In genomic region chr15:25518025-25518928, GRCm38 (mm10) we compare ENCODE assay signal across 20 mouse cellular contexts.
DNase-seq lines count a peak whose midpoint lies in the region; ATAC-seq and TF ChIP-seq lines count a peak whose summit lies in the region.
"Had no signal": no experiment of that assay in that cellular context is flagged by ENCODE, and none has a peak within 500 bp of the region (broad histone marks: within the 10 kb centered on the region; RNA-seq: fewer than 3 reads in every experiment).

No protein-coding gene starts in this region.

- peaks cover 5% of the 10 kb centered on the region; the same call in 1 of the 2 replicates for H3K9me3 ChIP-seq in kidney, embryonic 16.5 days (ENCODE audit: low read length)
- H3K9me3 ChIP-seq in embryonic facial prominence, embryonic 14.5 days (ENCODE audit: control insufficient read depth, low read length) = no peaks in the 10 kb centered on the region

- H3ac ChIP-seq in myocyte (ENCODE audit: control insufficient read depth, insufficient read length) = no peak overlapping the region

- no peaks in the 10 kb centered on the region for H3K27me3 ChIP-seq in kidney, embryonic 16.5 days (ENCODE audit: insufficient read depth, low read length)
- no peaks in the 10 kb centered on the region for H3K27me3 ChIP-seq in kidney, adult 2 months (replicated peaks; ENCODE audit: control insufficient read depth, insufficient read depth, low read length)
- no peaks in the 10 kb centered on the region for H3K27me3 ChIP-seq in embryonic facial prominence, embryonic 14.5 days (replicated peaks; ENCODE audit: control insufficient read depth, insufficient read depth, low read length)
- H3K27me3 ChIP-seq in myocyte (ENCODE audit: control insufficient read depth, insufficient read depth, insufficient read length) = no peaks in the 10 kb centered on the region
- H3K27me3 ChIP-seq: CH12.LX; hindbrain, embryonic 13.5 days had no signal

- H3K4me3 ChIP-seq in kidney, embryonic 16.5 days (ENCODE audit: low read length) = no peak overlapping the region
- H3K4me3 ChIP-seq in kidney, adult 2 months (ENCODE audit: insufficient read depth, low read depth, low read length) = no peak overlapping the region
- no peak overlapping the region for H3K4me3 ChIP-seq in embryonic facial prominence, embryonic 14.5 days (ENCODE audit: low read depth, low read length)
- H3K4me3 ChIP-seq in myocyte = no peak overlapping the region
- H3K4me3 ChIP-seq: hindbrain, embryonic 13.5 days had no signal

- no peak overlapping the region for H3K27ac ChIP-seq in kidney, embryonic 16.5 days (ENCODE audit: low read length)
- no peak overlapping the region for H3K27ac ChIP-seq in kidney, adult 2 months (ENCODE audit: insufficient read depth, low read depth, low read length)
- H3K27ac ChIP-seq in embryonic facial prominence, embryonic 14.5 days (replicated peaks; ENCODE audit: low read depth, low read length) = no peak overlapping the region
- H3K27ac ChIP-seq: hindbrain, embryonic 13.5 days; macrophage had no signal

- ATAC-seq in kidney, embryonic 16.5 days (ENCODE audit: low FRiP score, low TSS enrichment) = peak; percentile 81
- peak; percentile 80; the same call in 1 of the 2 replicates for ATAC-seq in embryonic facial prominence, embryonic 14.5 days (ENCODE audit: low read depth)
- ATAC-seq: forebrain, embryonic 16.5 days; intestine, embryonic 16.5 days had no signal

- peaks cover 4% of the 10 kb centered on the region; the same call in 1 of the 2 replicates for H3K4me1 ChIP-seq in kidney, embryonic 16.5 days (ENCODE audit: insufficient read depth, low read length)
- H3K4me1 ChIP-seq in kidney, adult 2 months (ENCODE audit: control insufficient read depth, insufficient read depth, low read length) = no peaks in the 10 kb centered on the region
- no peaks in the 10 kb centered on the region; the same call in 1 of the 2 replicates for H3K4me1 ChIP-seq in embryonic facial prominence, embryonic 14.5 days (ENCODE audit: control insufficient read depth, insufficient read depth, low read length)
- H3K4me1 ChIP-seq: hindbrain, embryonic 13.5 days had no signal

- no peak for TF ChIP-seq CTCF in kidney, adult 2 months (conservative IDR thresholded peaks at IDR 0.05; ENCODE audit: insufficient read depth, insufficient read length, low read depth, low read length)

- no peaks in the 10 kb centered on the region for H3K79me2 ChIP-seq in myocyte (ENCODE audit: control insufficient read depth, insufficient read depth)

- DNase-seq in kidney, adult 2 months = no peak
- DNase-seq in right cerebral cortex, adult 2 months (ENCODE audit: low spot score in 2 of 2) = peak; percentile 10 to 19
- DNase-seq in right cerebral cortex, postnatal 4 days = no peak
- DNase-seq in embryonic facial prominence, embryonic 14.5 days (ENCODE audit: low spot score) = peak; percentile 58
- DNase-seq in thymus, postnatal 10 days (ENCODE audit: low spot score in 2 of 2) = no peak
- DNase-seq in testis, postnatal 14 days (ENCODE audit: low spot score) = no peak
- DNase-seq: adrenal gland, adult 2 months; cerebellum, adult 11 months; cerebellum, postnatal 14 days; gastrocnemius, postnatal 25 days; lung, embryonic 14.5 days; midbrain, embryonic 14.5 days; thymus, postnatal 4 days had no signal

- no peak for TF ChIP-seq POLR2A in kidney, adult 2 months (IDR thresholded peaks at IDR 0.05; ENCODE audit: low read depth, low read length)
- TF ChIP-seq POLR2A in myocyte (IDR thresholded peaks at IDR 0.05; ENCODE audit: insufficient read length, low read depth) = no peak

- H3K9ac ChIP-seq in kidney, embryonic 16.5 days (replicated peaks; ENCODE audit: low read length) = no peak overlapping the region
- H3K9ac ChIP-seq in embryonic facial prominence, embryonic 14.5 days (ENCODE audit: low read depth, low read length) = no peak overlapping the region
- H3K9ac ChIP-seq: hindbrain, embryonic 13.5 days; lung, embryonic 14.5 days had no signal

- H3K4me2 ChIP-seq in kidney, embryonic 16.5 days (replicated peaks; ENCODE audit: low read depth, low read length) = no peak overlapping the region
- H3K4me2 ChIP-seq in embryonic facial prominence, embryonic 14.5 days (ENCODE audit: low read depth, low read length) = no peak overlapping the region
- H3K4me2 ChIP-seq in myocyte (ENCODE audit: low read depth) = peak overlapping the region; percentile 13
- H3K4me2 ChIP-seq: hindbrain, embryonic 13.5 days; lung, embryonic 14.5 days had no signal

- H3K36me3 ChIP-seq in kidney, embryonic 16.5 days (ENCODE audit: insufficient read depth, low read length) = no peaks in the 10 kb centered on the region
- no peaks in the 10 kb centered on the region for H3K36me3 ChIP-seq in kidney, adult 2 months (ENCODE audit: control insufficient read depth, insufficient read depth, low read length)
- H3K36me3 ChIP-seq in embryonic facial prominence, embryonic 14.5 days (ENCODE audit: control insufficient read depth, insufficient read depth, low read length) = no peaks in the 10 kb centered on the region
- no peaks in the 10 kb centered on the region for H3K36me3 ChIP-seq in myocyte (ENCODE audit: control insufficient read depth, insufficient read depth)
- H3K36me3 ChIP-seq: hindbrain, embryonic 13.5 days had no signal

- 57% methylated on average over 15 of the region's 15 CpGs for WGBS in kidney, embryonic 16.5 days
- 74% methylated on average over 15 of the region's 15 CpGs for WGBS in kidney, adult 2 months
- 66% methylated on average over 15 of the region's 15 CpGs for WGBS in embryonic facial prominence, embryonic 14.5 days

TF ChIP-seq in myocyte, 11 proteins besides CTCF, POLR2A, EP300 and RAD21:
- TF ChIP-seq MYOG (IDR thresholded peaks at IDR 0.05; ENCODE audit: control insufficient read depth in 1 of 3, insufficient read depth in 1 of 3, insufficient read length in 2 of 3, low read depth in 2 of 3) (peak in 1 of 3 experiments; percentile 35), TCF3 (IDR thresholded peaks at IDR 0.05; ENCODE audit: insufficient read length, low read depth) (no peak), MYOD1 (IDR thresholded peaks at IDR 0.05; ENCODE audit: control insufficient read depth in 1 of 3, insufficient read length in 2 of 3, low read depth in 2 of 3) (peak in 2 of 3 experiments; percentile 18 to 51)

Comparison
In these comparisons a context has a peak if more than half of its experiments do, and no peak if none do; other contexts are left out.
1. DNase-seq: peak in right cerebral cortex, adult 2 months (2 of 2) and embryonic facial prominence, embryonic 14.5 days (single experiment); none in kidney, adult 2 months (single experiment), right cerebral cortex, postnatal 4 days (single experiment), thymus, postnatal 10 days (0 of 2) and testis, postnatal 14 days (single experiment).